Mouse (Mus musculus) splenic B cell, adult 2 months (primary cell): ENCODE data around the gene C2cd2.
A peak's percentile ranks its signal among the peaks of the same experiment; 100 is the strongest.
"Not testable (repeated sequence)": the region's sequence is repeated elsewhere in the genome, so short reads cannot be mapped to it uniquely, and the experiment has no call there.

Source experiments
- DNase-seq: peaks from one replicate; pipeline ENCODE4 v3.0.0-alpha.2; 2011; ENCODE audit warnings: low read depth, low spot score
- H3K27me3 ChIP-seq: 2 replicates; pipeline ENCODE4 v1.6.1; 2012; ENCODE audit warnings: mild to moderate bottlenecking, low read length, moderate library complexity, mixed read lengths; ENCODE audit not compliant: control insufficient read depth, poor library complexity, insufficient read depth, severe bottlenecking
- H3K36me3 ChIP-seq: 2 replicates; pipeline ENCODE4 v1.6.1; 2012; ENCODE audit warnings: mild to moderate bottlenecking, low read length, moderate library complexity, mixed read lengths; ENCODE audit not compliant: control insufficient read depth, poor library complexity, insufficient read depth, severe bottlenecking

C2cd2 gene

GRCm38 (mm10) chr16:97962151-97962948 lies at the start of gene C2cd2, which contains the start of gene Zbtb21:
Gene C2cd2, minus strand, starts transcription at chr16:97962598.
Gene Zbtb21, minus strand, starts transcription at chr16:97962622.
- peak; percentile 98 for DNase-seq
- Histone ChIP-seq H3K27me3 (no peaks in the 10 kb centered on the region), H3K36me3 (no peaks in the 10 kb centered on the region)

GRCm38 (mm10) chr16:97997383-97997731 lies 35.0 kb upstream of the C2cd2 start:
- not testable (repeated sequence) for H3K27me3 ChIP-seq, H3K36me3 ChIP-seq, DNase-seq

GRCm38 (mm10) chr16:97996616-97997382 lies 34.4 kb upstream of the C2cd2 start, which contains the start of gene B230307C23Rik:
Gene B230307C23Rik, plus strand, starts transcription at chr16:97997315.
- H3K36me3 ChIP-seq, result no peaks in the 10 kb centered on the region
- peak; percentile 93 for DNase-seq
- H3K27me3 ChIP-seq, result no peaks in the 10 kb centered on the region

GRCm38 (mm10) chr16:97995849-97996615 lies 33.6 kb upstream of the C2cd2 start:
- DNase-seq, result no peak
- H3K27me3 ChIP-seq, result no peaks in the 10 kb centered on the region
- H3K36me3 ChIP-seq, result no peaks in the 10 kb centered on the region

- DNase-seq, H3K27me3 ChIP-seq, H3K36me3 ChIP-seq: not testable (repeated sequence)
These were observed 30.1 kb upstream of the C2cd2 start for GRCm38 (mm10) chr16:97992477-97992876.

GRCm38 (mm10) chr16:97991517-97991916 lies 29.1 kb upstream of the C2cd2 start:
- H3K36me3 ChIP-seq, result no peaks in the 10 kb centered on the region
- DNase-seq, result peak; percentile 32
- no peaks in the 10 kb centered on the region for H3K27me3 ChIP-seq

- Histone ChIP-seq H3K36me3 (no peaks in the 10 kb centered on the region), H3K27me3 (no peaks in the 10 kb centered on the region)
- DNase-seq, result no peak
These were observed 22.2 kb upstream of the C2cd2 start for GRCm38 (mm10) chr16:97984589-97984988.

GRCm38 (mm10) chr16:97981362-97981761 lies 19.0 kb upstream of the C2cd2 start:
- no peak for DNase-seq
- Histone ChIP-seq H3K27me3 (no peaks in the 10 kb centered on the region), H3K36me3 (no peaks in the 10 kb centered on the region)

GRCm38 (mm10) chr16:97977722-97978121 lies 15.3 kb upstream of the C2cd2 start:
- no peak for DNase-seq
- Histone ChIP-seq H3K36me3 (no peaks in the 10 kb centered on the region), H3K27me3 (no peaks in the 10 kb centered on the region)

GRCm38 (mm10) chr16:97977277-97977676 lies 14.9 kb upstream of the C2cd2 start:
- H3K36me3 ChIP-seq, result no peaks in the 10 kb centered on the region
- DNase-seq, result no peak
- no peaks in the 10 kb centered on the region for H3K27me3 ChIP-seq

- DNase-seq, result peak; percentile 28
- Histone ChIP-seq H3K36me3 (no peaks in the 10 kb centered on the region), H3K27me3 (no peaks in the 10 kb centered on the region)
These were observed 1.6 kb upstream of the C2cd2 start for GRCm38 (mm10) chr16:97963956-97964540.

- peak; percentile 23 for DNase-seq
- H3K36me3 ChIP-seq, result no peaks in the 10 kb centered on the region
- no peaks in the 10 kb centered on the region for H3K27me3 ChIP-seq
These were observed 832 bp downstream of the C2cd2 start for GRCm38 (mm10) chr16:97961381-97962150.

GRCm38 (mm10) chr16:97960348-97960747 lies 2.0 kb downstream of the C2cd2 start:
- Histone ChIP-seq H3K36me3 (no peaks in the 10 kb centered on the region; the same call in 1 of the 2 replicates), H3K27me3 (no peaks in the 10 kb centered on the region)
- no peak for DNase-seq
